In genomic region chr14:61154900-61155585, GRCm38 (mm10) we compare ENCODE assay signal across 20 mouse cellular contexts. TPM values are rescaled to one million over a fixed set of nuclear protein-coding genes. Genes with fewer than 3 reads are reported as not detected.
DNase-seq lines count a peak whose midpoint lies in the region; ATAC-seq and TF ChIP-seq lines count a peak whose summit lies in the region.
"Had no signal": no experiment of that assay in that cellular context is flagged by ENCODE, and none has a peak within 500 bp of the region (broad histone marks: within the 10 kb centered on the region; RNA-seq: fewer than 3 reads in every experiment).

No protein-coding gene starts in this region.

- peak; percentile 34; the same call in 1 of the 2 replicates for ATAC-seq in midbrain, postnatal 0 days (ENCODE audit: low FRiP score)
- ATAC-seq in midbrain, embryonic 11.5 days (ENCODE audit: low FRiP score), result no peak
- peak; percentile 64 for ATAC-seq in forebrain, postnatal 0 days
- ATAC-seq: midbrain, embryonic 16.5 days; Patski had no signal

- H3K4me2 ChIP-seq in midbrain, postnatal 0 days (ENCODE audit: low read depth, low read length, poor library complexity, severe bottlenecking), result no peak overlapping the region
- no peak overlapping the region for H3K4me2 ChIP-seq in midbrain, embryonic 11.5 days
- no peak overlapping the region for H3K4me2 ChIP-seq in forebrain, postnatal 0 days (ENCODE audit: low read depth)
- H3K4me2 ChIP-seq: embryonic facial prominence, embryonic 15.5 days; limb, embryonic 15.5 days had no signal

- no peaks in the 10 kb centered on the region for H3K9me3 ChIP-seq in midbrain, postnatal 0 days (ENCODE audit: low read length)
- H3K9me3 ChIP-seq in midbrain, embryonic 11.5 days (ENCODE audit: control insufficient read depth, low read length), result no peaks in the 10 kb centered on the region
- H3K9me3 ChIP-seq in forebrain, postnatal 0 days (ENCODE audit: low read length), result no peaks in the 10 kb centered on the region
- H3K9me3 ChIP-seq in limb, embryonic 10.5 days (replicated peaks), result no peaks in the 10 kb centered on the region
- H3K9me3 ChIP-seq: embryonic facial prominence, embryonic 15.5 days; limb, embryonic 15.5 days; megakaryocyte, embryonic 14.5 days had no signal

- no peaks in the 10 kb centered on the region for H3K36me3 ChIP-seq in midbrain, postnatal 0 days (ENCODE audit: insufficient read depth, low read length)
- no peaks in the 10 kb centered on the region for H3K36me3 ChIP-seq in midbrain, embryonic 11.5 days (ENCODE audit: control insufficient read depth, insufficient read depth, low read length)
- no peaks in the 10 kb centered on the region for H3K36me3 ChIP-seq in forebrain, postnatal 0 days (ENCODE audit: insufficient read depth)
- H3K36me3 ChIP-seq in limb, embryonic 10.5 days, result no peaks in the 10 kb centered on the region
- H3K36me3 ChIP-seq: embryonic facial prominence, embryonic 15.5 days; limb, embryonic 15.5 days had no signal

- DNase-seq in gastrocnemius, adult 18-20 months (ENCODE audit: low spot score), result peak; percentile 72
- no peak for DNase-seq in gastrocnemius, postnatal 4 days (ENCODE audit: low spot score in 2 of 2)
- peak; percentile 71 for DNase-seq in midbrain, postnatal 0 days (ENCODE audit: low spot score)
- no peak for DNase-seq in midbrain, embryonic 11.5 days (ENCODE audit: low spot score, missing footprints)
- no peak for DNase-seq in forebrain, postnatal 0 days
- DNase-seq in limb, embryonic 10.5 days (ENCODE audit: low spot score), result no peak
- DNase-seq in right cerebral cortex, postnatal 14 days, result no peak
- DNase-seq: adrenal gland, postnatal 36 days; cerebellum, adult 9-10 months; embryo, embryonic 11 days; kidney, adult 8-10 months; kidney, postnatal 25 days; lung, postnatal 10 days; right cerebral cortex, postnatal 25 days; thymus, postnatal 36 days had no signal

- no peak for TF ChIP-seq CTCF in midbrain, postnatal 0 days (IDR thresholded peaks at IDR 0.05)
- no peak for TF ChIP-seq CTCF in forebrain, postnatal 0 days (IDR thresholded peaks at IDR 0.05; ENCODE audit: low read depth)

- no peak overlapping the region for H3K4me3 ChIP-seq in midbrain, postnatal 0 days (ENCODE audit: low read depth, low read length)
- no peak overlapping the region for H3K4me3 ChIP-seq in midbrain, embryonic 11.5 days (ENCODE audit: low read depth, low read length)
- no peak overlapping the region for H3K4me3 ChIP-seq in forebrain, postnatal 0 days (ENCODE audit: low read depth, low read length)
- H3K4me3 ChIP-seq in limb, embryonic 10.5 days, result no peak overlapping the region
- H3K4me3 ChIP-seq: embryonic facial prominence, embryonic 15.5 days; limb, embryonic 15.5 days; megakaryocyte, embryonic 14.5 days had no signal

- no peak overlapping the region for H3K9ac ChIP-seq in midbrain, postnatal 0 days (replicated peaks; ENCODE audit: low read length, poor library complexity, severe bottlenecking)
- H3K9ac ChIP-seq in midbrain, embryonic 11.5 days (ENCODE audit: low read length), result no peak overlapping the region
- no peak overlapping the region for H3K9ac ChIP-seq in forebrain, postnatal 0 days
- H3K9ac ChIP-seq: embryonic facial prominence, embryonic 15.5 days; limb, embryonic 15.5 days had no signal

- no peak overlapping the region for H3K27ac ChIP-seq in midbrain, postnatal 0 days (ENCODE audit: low read depth, low read length)
- no peak overlapping the region for H3K27ac ChIP-seq in midbrain, embryonic 11.5 days (ENCODE audit: low read depth, low read length)
- H3K27ac ChIP-seq in forebrain, postnatal 0 days (ENCODE audit: low read depth, low read length), result no peak overlapping the region
- H3K27ac ChIP-seq in limb, embryonic 10.5 days, result no peak overlapping the region
- H3K27ac ChIP-seq: embryonic facial prominence, embryonic 15.5 days; limb, embryonic 15.5 days had no signal

- no peaks in the 10 kb centered on the region for H3K27me3 ChIP-seq in midbrain, postnatal 0 days (ENCODE audit: insufficient read depth, low read length)
- H3K27me3 ChIP-seq in midbrain, embryonic 11.5 days (ENCODE audit: control insufficient read depth, insufficient read depth, low read length), result no peaks in the 10 kb centered on the region
- no peaks in the 10 kb centered on the region for H3K27me3 ChIP-seq in forebrain, postnatal 0 days (ENCODE audit: insufficient read depth, low read length)
- no peaks in the 10 kb centered on the region for H3K27me3 ChIP-seq in limb, embryonic 10.5 days (ENCODE audit: low read depth, poor library complexity, severe bottlenecking)
- H3K27me3 ChIP-seq: embryonic facial prominence, embryonic 15.5 days; limb, embryonic 15.5 days had no signal

- 80% methylated on average over 6 of the region's 6 CpGs for WGBS in midbrain, postnatal 0 days
- WGBS in midbrain, embryonic 11.5 days, result 81% methylated on average over 6 of the region's 6 CpGs
- WGBS in forebrain, postnatal 0 days, result 63% methylated on average over 6 of the region's 6 CpGs
- WGBS in limb, embryonic 10.5 days, result 86% methylated on average over 6 of the region's 6 CpGs

- H3K4me1 ChIP-seq in midbrain, postnatal 0 days (ENCODE audit: insufficient read depth, low read length), result no peaks in the 10 kb centered on the region
- no peaks in the 10 kb centered on the region for H3K4me1 ChIP-seq in midbrain, embryonic 11.5 days (ENCODE audit: control insufficient read depth, insufficient read depth, low read length)
- no peaks in the 10 kb centered on the region for H3K4me1 ChIP-seq in forebrain, postnatal 0 days (ENCODE audit: insufficient read depth)
- H3K4me1 ChIP-seq in limb, embryonic 10.5 days, result no peaks in the 10 kb centered on the region
- H3K4me1 ChIP-seq: embryonic facial prominence, embryonic 15.5 days; limb, embryonic 15.5 days had no signal

RNA-seq across cellular contexts. Expression of gene Sacs, which starts 16.8 kb away (rescaled TPM):
- 10 to 100 TPM; 12.7 to 15.3 TPM for total RNA-seq in gastrocnemius, adult 18-20 months (2021)
- 10 to 100 TPM; 36.6 to 41.3 TPM for total RNA-seq in gastrocnemius, postnatal 4 days (2021)
- 42.0 and 50.8 TPM in 2 replicates for total RNA-seq in midbrain, postnatal 0 days (2014; rRNA removed)
- 4.7 and 5.8 TPM in 2 replicates for polyA plus RNA-seq in midbrain, postnatal 0 days (2015; fragmentation: Nextera tagmentation; extraction: Ambion mirVana)
- 5.2 and 5.3 TPM in 2 replicates for polyA plus RNA-seq in midbrain, embryonic 11.5 days (2014; fragmentation: Nextera tagmentation; extraction: Ambion mirVana)
- 38.3 TPM in 2 replicates for total RNA-seq in forebrain, postnatal 0 days (2014; rRNA removed)
- polyA plus RNA-seq in forebrain, postnatal 0 days (2015; fragmentation: Nextera tagmentation; extraction: Ambion mirVana), result 3.1 and 5.3 TPM in 2 replicates
- 2.1 TPM in 2 replicates for polyA plus RNA-seq in limb, embryonic 10.5 days (2016; fragmentation: Nextera tagmentation; extraction: Ambion mirVana)

Comparison
In these comparisons a context has a peak if more than half of its experiments do, and no peak if none do; other contexts are left out.
1. DNase-seq: peak in gastrocnemius, adult 18-20 months (single experiment) and midbrain, postnatal 0 days (single experiment); none in gastrocnemius, postnatal 4 days (0 of 2), midbrain, embryonic 11.5 days (single experiment), forebrain, postnatal 0 days (single experiment), limb, embryonic 10.5 days (single experiment) and right cerebral cortex, postnatal 14 days (single experiment).